Mouse (Mus musculus): ENCODE results near the gene Tmem150c.

DNA sequence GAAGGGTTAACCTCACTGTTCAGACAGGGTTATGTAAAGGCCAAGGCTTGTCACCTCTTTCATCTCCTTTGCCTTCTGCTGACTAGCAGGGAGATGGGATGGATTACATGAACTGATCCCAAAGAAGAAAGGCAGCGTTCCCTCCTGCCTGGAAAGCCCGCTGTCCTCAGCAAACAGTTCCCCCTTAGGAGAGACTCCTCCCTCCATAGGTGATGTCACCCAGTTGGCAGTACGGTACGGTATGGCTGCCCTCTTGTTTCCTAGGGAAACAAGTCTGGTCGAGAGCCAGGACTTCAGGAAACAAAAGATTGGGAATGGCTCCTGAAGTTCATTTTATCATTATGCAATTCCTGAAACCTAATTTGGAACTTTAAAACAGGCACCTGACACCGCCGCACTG is 111.7 kb downstream of the Tmem150c start:
- no peak for TF ChIP-seq CTCF (IDR thresholded peaks at IDR 0.05; ENCODE audit: low read depth)
- no peak for TF ChIP-seq EP300 (IDR thresholded peaks at IDR 0.05; ENCODE audit: low read depth)

Data from liver, postnatal 0 days (tissue).